Mouse (Mus musculus) cerebellum, adult 2 months (tissue): ENCODE measurements at regions not wholly inside any gene's neighbourhood (a gene's known extent, or its start where the extent isn't known, plus 50 kb on each side); places are given as distances from the start of the nearest gene placed in this dataset.

Experiments
- DNase-seq, 2 experiments: peaks; one replicate each; pipeline ENCODE4 v3.0.0; 2021
- H3K27ac ChIP-seq: fragments of 200-500 bp; 2 replicates; pipeline ENCODE4 v1.5.1; 2012; ENCODE audit warnings: low read length, control low read depth, inconsistent platforms; ENCODE audit not compliant: insufficient read depth
- H3K27me3 ChIP-seq: fragments of 200-500 bp; 2 replicates; pipeline ENCODE4 v1.6.1; 2012; ENCODE audit warnings: inconsistent platforms, mild to moderate bottlenecking, low read length, moderate library complexity; ENCODE audit not compliant: control insufficient read depth, insufficient read depth
- H3K4me1 ChIP-seq: fragments of 200-500 bp; 2 replicates; pipeline ENCODE4 v1.6.1; 2011; ENCODE audit warnings: low read length; ENCODE audit not compliant: control insufficient read depth, insufficient read depth
- H3K4me3 ChIP-seq: fragments of 200-500 bp; replicated peaks from 2 replicates; pipeline ENCODE3; 2011; ENCODE audit warnings: mild to moderate bottlenecking, low read depth, low read length, control low read depth; ENCODE audit not compliant: insufficient read depth
- CTCF ChIP-seq: fragments of 200-500 bp; IDR thresholded peaks from 2 replicates; pipeline ENCODE4 v1.5.1; 2011; ENCODE audit warnings: low read depth, mild to moderate bottlenecking, control low read depth, low read length, moderate library complexity, borderline replicate concordance; ENCODE audit not compliant: insufficient read depth
- POLR2A ChIP-seq: fragments of 200-500 bp; IDR thresholded peaks from 2 replicates; pipeline ENCODE4 v1.6.1; 2011; ENCODE audit warnings: low read length, control low read depth, borderline replicate concordance; ENCODE audit not compliant: insufficient read depth
- WGBS: fragments of 180-500 bp; shearing (Covaris S2); methylation state at CpG from one replicate; pipeline ENCODE4 v1.1.7; 2018; 5-methylcytosine and 5-hydroxymethylcytosine counted together

DNA sequence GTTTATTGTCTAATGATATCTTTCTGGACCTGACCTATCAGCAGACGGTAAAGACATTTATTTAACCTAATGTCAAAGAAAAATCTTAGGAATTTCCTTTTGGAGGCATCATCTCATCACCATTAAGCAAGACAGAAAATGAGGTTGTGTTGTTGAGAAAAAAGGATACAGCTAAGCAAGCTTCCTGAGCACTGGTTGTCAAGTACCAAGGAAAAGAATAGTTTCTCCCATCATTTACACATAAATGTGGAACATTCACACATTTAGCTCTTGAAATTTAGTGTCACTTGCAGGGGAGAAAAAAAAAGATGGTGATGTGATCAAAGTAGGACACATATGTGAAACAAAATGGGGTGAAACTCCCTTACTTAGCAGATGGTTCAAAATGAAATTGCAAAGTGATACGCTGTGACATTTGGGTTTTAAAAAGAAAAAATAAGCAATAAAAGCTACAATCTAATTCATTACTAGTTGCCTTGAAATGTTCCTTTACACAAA lies 157.7 kb upstream of the 1700009N14Rik start:
- Histone ChIP-seq H3K4me3 (no peak overlapping the region), H3K4me1 (no peaks in the 10 kb centered on the region), H3K27me3 (no peaks in the 10 kb centered on the region), H3K27ac (no peak overlapping the region)
- no peak for DNase-seq
- WGBS: 85% methylated on average over 2 of the region's 2 CpGs
- TF ChIP-seq POLR2A (no peak), CTCF (no peak)

GRCm38 (mm10) chr4:39310131-39310530 lies 140.0 kb upstream of the 1700009N14Rik start:
- DNase-seq: no peak
- Histone ChIP-seq H3K4me3 (no peak overlapping the region), H3K27ac (no peak overlapping the region), H3K4me1 (no peaks in the 10 kb centered on the region), H3K27me3 (no peaks in the 10 kb centered on the region)
- no peak for TF ChIP-seq CTCF
- TF ChIP-seq POLR2A: no peak
- 50% methylated on average over 2 of the region's 2 CpGs for WGBS

- Histone ChIP-seq H3K27me3 (no peaks in the 10 kb centered on the region), H3K27ac (no peak overlapping the region), H3K4me3 (no peak overlapping the region), H3K4me1 (peaks cover 5% of the 10 kb centered on the region; the same call in 1 of the 2 replicates)
- WGBS: 18% methylated on average over 6 of the region's 6 CpGs
- TF ChIP-seq CTCF: no peak
- no peak for TF ChIP-seq POLR2A
- peak; percentile 93 to 96 for DNase-seq
Observed at GRCm38 (mm10) chr4:39344401-39345138, 105.5 kb upstream of the 1700009N14Rik start.

DNA sequence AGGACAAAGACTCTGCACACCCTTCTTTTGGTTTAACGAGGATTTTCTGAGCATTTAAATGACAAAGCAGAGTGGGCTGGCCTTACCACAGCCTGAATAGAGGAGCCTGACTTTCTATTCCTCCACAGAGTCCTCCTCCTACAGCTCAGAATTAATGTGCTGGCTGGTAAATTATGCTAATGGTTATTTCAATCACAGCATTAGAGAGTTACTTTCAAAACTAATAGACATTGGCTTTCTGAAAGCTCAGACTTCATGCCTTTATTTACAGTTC lies 105.0 kb upstream of the 1700009N14Rik start:
- peaks cover 5% of the 10 kb centered on the region; the same call in 1 of the 2 replicates for H3K4me1 ChIP-seq
- no peak overlapping the region for H3K27ac ChIP-seq
- no peak overlapping the region for H3K4me3 ChIP-seq
- DNase-seq: no peak
- H3K27me3 ChIP-seq: no peaks in the 10 kb centered on the region
- TF ChIP-seq POLR2A: no peak
- TF ChIP-seq CTCF: no peak
- WGBS: 47% methylated on average over 1 of the region's 1 CpGs

DNA sequence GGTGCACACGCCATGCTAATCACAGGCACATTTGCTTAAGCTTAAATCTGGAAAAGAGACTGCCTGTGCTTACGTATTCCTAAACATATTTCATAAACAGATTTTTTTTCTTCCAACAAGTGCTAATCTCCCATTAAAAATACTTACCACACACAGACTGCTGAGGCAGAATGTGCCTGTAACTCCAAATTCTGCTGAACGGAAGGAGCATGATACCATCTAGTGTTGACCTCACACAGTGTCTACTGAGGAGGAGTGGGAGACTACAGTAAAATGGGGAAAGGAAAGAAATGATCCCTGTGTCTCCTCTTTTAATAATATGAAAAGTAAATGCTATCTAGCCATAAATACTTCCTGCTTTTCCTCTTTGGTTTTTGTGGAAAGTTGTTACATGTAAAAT lies 81.9 kb upstream of the 1700009N14Rik start:
- WGBS: 82% methylated on average over 3 of the region's 3 CpGs
- TF ChIP-seq POLR2A (no peak), CTCF (no peak)

DNA sequence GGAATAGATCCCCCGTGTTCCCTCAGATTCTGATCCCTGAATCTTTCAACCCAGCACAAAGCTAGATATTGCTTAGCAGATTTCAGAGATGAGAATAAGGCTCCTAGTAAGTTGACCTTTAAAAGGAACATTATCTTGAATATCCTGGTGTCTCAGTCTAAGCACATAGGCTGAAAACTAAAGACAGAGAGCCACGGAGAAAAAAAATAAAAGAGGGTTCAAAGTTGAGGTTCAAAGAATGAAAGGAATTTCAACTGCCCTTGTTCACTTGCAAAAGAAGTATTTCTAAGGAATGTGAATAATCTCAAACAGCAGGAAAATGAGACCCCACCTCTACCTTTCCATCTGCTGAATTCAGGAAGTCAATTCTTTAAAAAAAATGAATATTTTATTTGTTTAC lies 69.3 kb upstream of the 1700009N14Rik start:
- no peaks in the 10 kb centered on the region for H3K4me1 ChIP-seq
- WGBS: 52% methylated on average over 2 of the region's 2 CpGs
- no peak overlapping the region for H3K4me3 ChIP-seq
- no peak for DNase-seq
- TF ChIP-seq POLR2A: no peak
- TF ChIP-seq CTCF: no peak
- no peak overlapping the region for H3K27ac ChIP-seq
- no peaks in the 10 kb centered on the region for H3K27me3 ChIP-seq

More for the DNA sequence above, 81.9 kb upstream of the 1700009N14Rik start:
- H3K27ac ChIP-seq: no peak overlapping the region
- no peaks in the 10 kb centered on the region for H3K4me1 ChIP-seq
- no peaks in the 10 kb centered on the region for H3K27me3 ChIP-seq
- H3K4me3 ChIP-seq: no peak overlapping the region
- DNase-seq: no peak

DNA sequence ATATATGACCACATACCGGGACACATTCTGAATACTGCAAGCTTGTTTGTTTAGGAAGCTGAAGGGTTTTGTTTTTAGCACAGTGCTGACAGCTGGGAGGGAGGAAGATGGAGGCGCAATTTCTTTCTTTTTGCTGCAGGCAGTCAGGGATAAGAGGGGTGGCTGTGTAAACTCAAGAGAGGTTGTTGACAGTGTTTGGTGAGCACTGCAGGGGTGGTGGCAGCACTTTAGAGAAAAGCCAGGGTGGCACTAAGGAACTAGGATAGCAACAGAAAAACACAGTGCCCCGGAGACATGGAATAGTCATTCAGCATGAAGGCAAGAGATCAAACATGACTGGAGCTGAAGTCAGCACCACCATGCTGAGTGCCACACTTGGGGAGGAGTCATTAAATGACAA lies 51.9 kb upstream of the 1700009N14Rik start:
- Histone ChIP-seq H3K27me3 (no peaks in the 10 kb centered on the region), H3K27ac (no peak overlapping the region), H3K4me1 (no peaks in the 10 kb centered on the region), H3K4me3 (no peak overlapping the region)
- TF ChIP-seq CTCF (no peak), POLR2A (no peak)
- no peak for DNase-seq
- WGBS: 52% methylated on average over 3 of the region's 3 CpGs
